Mouse (Mus musculus): Measurements from ENCODE around the gene Mgat4d.

GRCm38 (mm10) chr8:83322374-83322773, 25.9 kb upstream of the Mgat4d start:
- TF ChIP-seq CTCF (IDR thresholded peaks at IDR 0.05; ENCODE audit: borderline replicate concordance, control insufficient read depth, extremely low read depth, insufficient read depth, low read length, poor library complexity), result no peak
- TF ChIP-seq POLR2A (IDR thresholded peaks at IDR 0.05; ENCODE audit: control insufficient read depth, extremely low read depth, insufficient read depth, low read length, poor library complexity), result no peak

Measured in thymus, adult 2 months (tissue).